Mouse (Mus musculus): ENCODE measurements around the gene Atxn10.
"Not testable (repeated sequence)": the region's sequence is repeated elsewhere in the genome, so short reads cannot be mapped to it uniquely, and the experiment has no call there.

The Atxn10 gene

GRCm38 (mm10) chr15:85335671-85336300 lies at the start of gene Atxn10:
TSS of gene Atxn10 (plus strand) at chr15:85336245.
- in situ Hi-C loops (cut with MboI, MseI), result no loop called here

GRCm38 (mm10) chr15:85294632-85295031 lies 41.4 kb upstream of the Atxn10 start:
- in situ Hi-C loops (cut with MboI, MseI), result no loop called here

- in situ Hi-C loops (cut with MboI, MseI), result no loop called here
These were observed 40.5 kb upstream of the Atxn10 start for GRCm38 (mm10) chr15:85295544-85295943.

- in situ Hi-C loops (cut with MboI, MseI), result no loop called here
These were observed 40.1 kb upstream of the Atxn10 start for GRCm38 (mm10) chr15:85295977-85296376.

- in situ Hi-C loops (cut with MboI, MseI), result no loop called here
These were observed 39.5 kb upstream of the Atxn10 start for GRCm38 (mm10) chr15:85296538-85296937.

GRCm38 (mm10) chr15:85298167-85298781 lies 37.8 kb upstream of the Atxn10 start:
- in situ Hi-C loops (cut with MboI, MseI), result no loop called here

- in situ Hi-C loops (cut with MboI, MseI), result no loop called here
These were observed 37.1 kb upstream of the Atxn10 start for GRCm38 (mm10) chr15:85298946-85299345.

- in situ Hi-C loops (cut with MboI, MseI), result no loop called here
These were observed 32.8 kb upstream of the Atxn10 start for GRCm38 (mm10) chr15:85303241-85303640.

- in situ Hi-C loops (cut with MboI, MseI), result no loop called here
These were observed 32.1 kb upstream of the Atxn10 start for GRCm38 (mm10) chr15:85303976-85304375.

- in situ Hi-C loops (cut with MboI, MseI), result no loop called here
These were observed 28.9 kb upstream of the Atxn10 start for GRCm38 (mm10) chr15:85307061-85307660.

- in situ Hi-C loops (cut with MboI, MseI), result no loop called here
These were observed 24.9 kb upstream of the Atxn10 start for GRCm38 (mm10) chr15:85311058-85311657.

- in situ Hi-C loops (cut with MboI, MseI), result loop anchor here (5.0 kb wide), 1 partner anchor 267 kb away; the partner anchor contains the start of gene Wnt7b
These were observed 20.5 kb upstream of the Atxn10 start for GRCm38 (mm10) chr15:85315378-85316025.

GRCm38 (mm10) chr15:85316342-85317140 lies 19.5 kb upstream of the Atxn10 start:
- in situ Hi-C loops (cut with MboI, MseI), result loop anchor here (5.0 kb wide), 1 partner anchor 266 kb away; the partner anchor contains the start of gene Wnt7b

- in situ Hi-C loops (cut with MboI, MseI), result loop anchor here (5.0 kb wide), 1 partner anchor 262 kb away; the partner anchor contains the start of gene Wnt7b
These were observed 15.9 kb upstream of the Atxn10 start for GRCm38 (mm10) chr15:85319924-85320668.

- in situ Hi-C loops (cut with MboI, MseI), result no loop called here
These were observed 12.8 kb upstream of the Atxn10 start for GRCm38 (mm10) chr15:85323214-85323613.

GRCm38 (mm10) chr15:85324426-85324825 lies 11.6 kb upstream of the Atxn10 start:
- in situ Hi-C loops (cut with MboI, MseI), result no loop called here

- in situ Hi-C loops (cut with MboI, MseI), result no loop called here
These were observed 8.2 kb upstream of the Atxn10 start for GRCm38 (mm10) chr15:85327808-85328207.

- in situ Hi-C loops (cut with MboI, MseI), result not testable (repeated sequence)
These were observed 7.6 kb upstream of the Atxn10 start for GRCm38 (mm10) chr15:85328455-85328854.

GRCm38 (mm10) chr15:85329096-85329495 lies 6.9 kb upstream of the Atxn10 start:
- in situ Hi-C loops (cut with MboI, MseI), result no loop called here

GRCm38 (mm10) chr15:85330024-85330423 lies 6.0 kb upstream of the Atxn10 start:
- in situ Hi-C loops (cut with MboI, MseI), result no loop called here
